ENCODE assay signal across 12 mouse cellular contexts in genomic region chr10:40443806-40444357, GRCm38 (mm10).
DNase-seq lines count a peak whose midpoint lies in the region; ATAC-seq lines count a peak whose summit lies in the region.
"Had no signal": no experiment of that assay in that cellular context is flagged by ENCODE, and none has a peak within 500 bp of the region (broad histone marks: within the 10 kb centered on the region; RNA-seq: fewer than 3 reads in every experiment).

No protein-coding gene starts in this region.

- no peaks in the 10 kb centered on the region for H3K27me3 ChIP-seq in kidney, embryonic 15.5 days
- H3K27me3 ChIP-seq in hindbrain, embryonic 14.5 days (ENCODE audit: control insufficient read depth, insufficient read depth, low read length), result no peaks in the 10 kb centered on the region
- H3K27me3 ChIP-seq: liver, embryonic 13.5 days had no signal

- 68% methylated on average over 6 of the region's 6 CpGs for WGBS in kidney, embryonic 15.5 days
- 17% methylated on average over 6 of the region's 6 CpGs for WGBS in hindbrain, embryonic 14.5 days

- DNase-seq in kidney, postnatal 36 days, result no peak
- DNase-seq in embryo, embryonic 10.5 days (ENCODE audit: low spot score), result peak; percentile 38
- no peak for DNase-seq in hindbrain, embryonic 14.5 days (ENCODE audit: low spot score)
- DNase-seq in retina, postnatal 1 day, result peak; percentile 75
- no peak for DNase-seq in right cerebral cortex, adult 2 months (ENCODE audit: low spot score in 2 of 2)
- no peak for DNase-seq in c-Kit-positive CD71-positive TER-119-positive erythroid progenitor cells, embryonic 14.5 days (ENCODE audit: low spot score)
- DNase-seq: adrenal gland, postnatal 10 days; cerebellum, adult 8-10 months; gastrocnemius, postnatal 36 days; kidney, postnatal 10 days; liver, embryonic 13.5 days had no signal

- no peak overlapping the region for H3K9ac ChIP-seq in kidney, embryonic 15.5 days
- no peak overlapping the region for H3K9ac ChIP-seq in hindbrain, embryonic 14.5 days
- H3K9ac ChIP-seq: liver, embryonic 13.5 days had no signal

- H3K9me3 ChIP-seq in kidney, embryonic 15.5 days (replicated peaks), result no peaks in the 10 kb centered on the region
- no peaks in the 10 kb centered on the region for H3K9me3 ChIP-seq in hindbrain, embryonic 14.5 days (ENCODE audit: control insufficient read depth, low read length)
- H3K9me3 ChIP-seq: liver, embryonic 13.5 days had no signal

- no peak overlapping the region for H3K4me2 ChIP-seq in kidney, embryonic 15.5 days
- no peak overlapping the region for H3K4me2 ChIP-seq in hindbrain, embryonic 14.5 days (replicated peaks)
- H3K4me2 ChIP-seq: liver, embryonic 13.5 days had no signal

- H3K36me3 ChIP-seq in kidney, embryonic 15.5 days, result no peaks in the 10 kb centered on the region
- H3K36me3 ChIP-seq in hindbrain, embryonic 14.5 days (replicated peaks; ENCODE audit: control insufficient read depth, insufficient read depth), result no peaks in the 10 kb centered on the region
- H3K36me3 ChIP-seq: liver, embryonic 13.5 days had no signal

- peaks cover 14% of the 10 kb centered on the region for H3K4me1 ChIP-seq in kidney, embryonic 15.5 days
- peaks cover 29% of the 10 kb centered on the region for H3K4me1 ChIP-seq in hindbrain, embryonic 14.5 days (replicated peaks; ENCODE audit: control insufficient read depth, insufficient read depth, low read length)

- peak overlapping the region; percentile 37 for H3K27ac ChIP-seq in kidney, embryonic 15.5 days
- 0 out of 2 replicates have a peak overlapping the region, but pooled peaks have one; percentile 0 for H3K27ac ChIP-seq in hindbrain, embryonic 14.5 days
- H3K27ac ChIP-seq: liver, embryonic 13.5 days had no signal

- H3K4me3 ChIP-seq in kidney, embryonic 15.5 days (replicated peaks), result no peak overlapping the region
- H3K4me3 ChIP-seq in hindbrain, embryonic 14.5 days (replicated peaks; ENCODE audit: low read length), result no peak overlapping the region
- H3K4me3 ChIP-seq: liver, embryonic 13.5 days had no signal

- no peak for ATAC-seq in kidney, embryonic 15.5 days (replicated peaks; ENCODE audit: low FRiP score)
- no peak for ATAC-seq in hindbrain, embryonic 14.5 days (ENCODE audit: low FRiP score)

Comparison
In these comparisons a context has a peak if more than half of its experiments do, and no peak if none do; other contexts are left out.
1. DNase-seq: peak in embryo, embryonic 10.5 days (single experiment) and retina, postnatal 1 day (single experiment); none in kidney, postnatal 36 days (0 of 2), hindbrain, embryonic 14.5 days (single experiment), right cerebral cortex, adult 2 months (0 of 2) and c-Kit-positive CD71-positive TER-119-positive erythroid progenitor cells, embryonic 14.5 days (single experiment).